In genomic region chr1:165707640-165708322, GRCm38 (mm10) we compare ENCODE assay signal across 7 mouse cellular contexts. TPM values are rescaled to one million over a fixed set of nuclear protein-coding genes. Genes with fewer than 3 reads are reported as not detected.
A peak's percentile ranks its signal among the peaks of the same experiment; 100 is the strongest.
DNase-seq lines count a peak whose midpoint lies in the region; ATAC-seq and TF ChIP-seq lines count a peak whose summit lies in the region.

No protein-coding gene starts in this region.

- peak; percentile 23 for ATAC-seq in G1E (ENCODE audit: extremely low read depth, insufficient number of reproducible peaks, low FRiP score, poor library complexity, severe bottlenecking)
- peak; percentile 64 for ATAC-seq in hindbrain, embryonic 16.5 days
- ATAC-seq in liver, embryonic 13.5 days (ENCODE audit: low read depth), result peak; percentile 49

- no peaks in the 10 kb centered on the region for H3K9me3 ChIP-seq in G1E (replicated peaks)
- H3K9me3 ChIP-seq in hindbrain, embryonic 16.5 days (ENCODE audit: control insufficient read depth, low read length), result no peaks in the 10 kb centered on the region
- H3K9me3 ChIP-seq in liver, embryonic 13.5 days (replicated peaks), result no peaks in the 10 kb centered on the region

- peak overlapping the region; percentile 71 for H3K9ac ChIP-seq in hindbrain, embryonic 16.5 days (ENCODE audit: low read depth, low read length)
- peak overlapping the region; percentile 67 for H3K9ac ChIP-seq in liver, embryonic 13.5 days

- under 1% methylated on average over 47 of the region's 47 CpGs for WGBS in hindbrain, embryonic 16.5 days
- under 1% methylated on average over 45 of the region's 47 CpGs for WGBS in liver, embryonic 13.5 days (ENCODE audit: insufficient replicate concordance)

- DNase-seq in G1E (ENCODE audit: low spot score), result peak; percentile 59
- DNase-seq in cerebellum, adult 18-20 months, result peak; percentile 14 to 15
- peak; percentile 76 for DNase-seq in gastrocnemius, postnatal 10 days
- no peak for DNase-seq in liver, embryonic 13.5 days
- DNase-seq in naive thymus-derived CD4-positive, alpha-beta T cell, adult 2 months (ENCODE audit: low read depth), result peak; percentile 48
- peak; percentile 59 for DNase-seq in thymus, postnatal 0 days (ENCODE audit: low spot score)

- H3K27ac ChIP-seq in hindbrain, embryonic 16.5 days (ENCODE audit: low read depth, low read length), result no peak overlapping the region
- H3K27ac ChIP-seq in liver, embryonic 13.5 days, result peak overlapping the region; percentile 67

- peak overlapping the region; percentile 75 for H3K4me3 ChIP-seq in G1E (ENCODE audit: low read depth, low read length)
- H3K4me3 ChIP-seq in hindbrain, embryonic 16.5 days (ENCODE audit: low read length), result peak overlapping the region; percentile 59
- H3K4me3 ChIP-seq in liver, embryonic 13.5 days (replicated peaks), result peak overlapping the region; percentile 60

- H3K4me2 ChIP-seq in hindbrain, embryonic 16.5 days (ENCODE audit: low read length), result peak overlapping the region; percentile 98
- H3K4me2 ChIP-seq in liver, embryonic 13.5 days, result peak overlapping the region; percentile 78

- H3K27me3 ChIP-seq in G1E (ENCODE audit: insufficient read depth, low read length), result peaks cover 4% of the 10 kb centered on the region; the same call in 1 of the 2 replicates
- peaks cover 3% of the 10 kb centered on the region for H3K27me3 ChIP-seq in hindbrain, embryonic 16.5 days (replicated peaks; ENCODE audit: control insufficient read depth, insufficient read depth, low read length)
- H3K27me3 ChIP-seq in liver, embryonic 13.5 days, result peaks cover 41% of the 10 kb centered on the region

- no peak for TF ChIP-seq CTCF in G1E (IDR thresholded peaks at IDR 0.05; ENCODE audit: low read depth, low read length)

- peaks cover 28% of the 10 kb centered on the region for H3K36me3 ChIP-seq in G1E (replicated peaks)
- H3K36me3 ChIP-seq in hindbrain, embryonic 16.5 days (ENCODE audit: control insufficient read depth, insufficient read depth, low read length), result no peaks in the 10 kb centered on the region
- H3K36me3 ChIP-seq in liver, embryonic 13.5 days, result no peaks in the 10 kb centered on the region

- peaks cover 73% of the 10 kb centered on the region for H3K4me1 ChIP-seq in G1E (ENCODE audit: insufficient read depth, low read depth, low read length)
- H3K4me1 ChIP-seq in hindbrain, embryonic 16.5 days (ENCODE audit: control insufficient read depth, insufficient read depth, low read depth, low read length), result peaks cover 4% of the 10 kb centered on the region; the same call in 1 of the 2 replicates
- H3K4me1 ChIP-seq in liver, embryonic 13.5 days (replicated peaks), result peaks cover 55% of the 10 kb centered on the region

RNA-seq across cellular contexts. Expression of gene Rcsd1, which starts 1.8 kb away (rescaled TPM):
- total RNA-seq in G1E (2014; fragmentation: Nextera tagmentation) (14.2 and 16.1 TPM in 2 replicates), G1E (2017) (15.8 and 15.9 TPM in 2 replicates)
- 24.9 and 27.3 TPM in 2 replicates for polyA plus RNA-seq in G1E (2012)
- total RNA-seq in gastrocnemius, postnatal 10 days (2021), result 100 to 1,000 TPM; 128 to 138 TPM
- polyA plus RNA-seq in hindbrain, embryonic 16.5 days (2015; fragmentation: Nextera tagmentation; extraction: Ambion mirVana), result 9.5 and 12.5 TPM in 2 replicates
- 7.5 and 8.3 TPM in 2 replicates for polyA plus RNA-seq in liver, embryonic 13.5 days (2015; fragmentation: Nextera tagmentation; extraction: Ambion mirVana)
- polyA plus RNA-seq in thymus, postnatal 0 days (2015; fragmentation: Nextera tagmentation; extraction: Ambion mirVana), result 221 and 236 TPM in 2 replicates

RNA-seq across cellular contexts. Expression of gene Creg1, which starts 55.8 kb away (rescaled TPM):
- total RNA-seq in G1E (2014; fragmentation: Nextera tagmentation), result 514 and 555 TPM in 2 replicates
- 239 and 269 TPM in 2 replicates for total RNA-seq in G1E (2017)
- 139 and 160 TPM in 2 replicates for polyA plus RNA-seq in G1E (2012)
- total RNA-seq in gastrocnemius, postnatal 10 days (2021), result 10 to 100 TPM; 37.2 to 42.5 TPM
- 42.8 and 42.9 TPM in 2 replicates for polyA plus RNA-seq in hindbrain, embryonic 16.5 days (2015; fragmentation: Nextera tagmentation; extraction: Ambion mirVana)
- polyA plus RNA-seq in liver, embryonic 13.5 days (2015; fragmentation: Nextera tagmentation; extraction: Ambion mirVana), result 334 and 344 TPM in 2 replicates
- 70.5 and 73.3 TPM in 2 replicates for polyA plus RNA-seq in thymus, postnatal 0 days (2015; fragmentation: Nextera tagmentation; extraction: Ambion mirVana)
